Comparison of ENCODE assay signal across 20 mouse cellular contexts in the genomic region with DNA sequence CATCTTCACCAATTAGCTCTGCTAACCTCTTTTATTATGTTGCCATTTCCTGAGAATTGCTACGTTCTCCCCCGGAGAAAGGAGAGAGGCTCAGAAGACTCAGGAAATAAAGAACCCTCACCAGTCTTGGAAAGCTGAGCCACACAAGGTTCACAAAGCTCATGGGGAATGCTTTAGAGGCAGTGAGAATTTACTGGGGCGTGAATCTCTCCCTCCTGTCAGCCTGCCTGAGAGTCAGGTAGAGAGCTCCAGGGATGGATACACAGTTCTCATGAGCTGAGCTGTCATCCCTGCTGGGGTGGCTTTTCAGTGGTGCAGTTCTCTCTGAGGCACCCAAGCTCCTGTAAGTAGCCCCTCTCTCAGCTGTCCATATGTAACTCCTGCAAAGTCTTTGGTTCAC.
DNase-seq lines count a peak whose midpoint lies in the region; ATAC-seq lines count a peak whose summit lies in the region.
"Had no signal": no experiment of that assay in that cellular context is flagged by ENCODE, and none has a peak within 500 bp of the region (broad histone marks: within the 10 kb centered on the region; RNA-seq: fewer than 3 reads in every experiment).

No protein-coding gene starts in this region.

- intact Hi-C loops in left cerebral cortex, postnatal 4 days (cut with DNase I) = no loop called here

- H3K4me1 ChIP-seq in embryonic facial prominence, embryonic 11.5 days (ENCODE audit: control insufficient read depth, insufficient read depth, low read length) = no peaks in the 10 kb centered on the region
- H3K4me1 ChIP-seq in embryonic facial prominence, embryonic 10.5 days = no peaks in the 10 kb centered on the region; the same call in 1 of the 2 replicates
- H3K4me1 ChIP-seq in midbrain, embryonic 13.5 days (replicated peaks) = peaks cover 8% of the 10 kb centered on the region
- no peaks in the 10 kb centered on the region for H3K4me1 ChIP-seq in midbrain, embryonic 16.5 days (ENCODE audit: control insufficient read depth, insufficient read depth, low read length)
- H3K4me1 ChIP-seq: limb, embryonic 13.5 days had no signal

- peak; percentile 5 for DNase-seq in embryonic facial prominence, embryonic 11.5 days (ENCODE audit: low spot score)
- DNase-seq in embryonic facial prominence, embryonic 10.5 days (ENCODE audit: low spot score) = no peak
- peak; percentile 42 for DNase-seq in cerebellum, adult 9-11 months
- DNase-seq in retina, postnatal 1 day = peak; percentile 51
- DNase-seq in layer of hippocampus, adult 18-20 months (ENCODE audit: low spot score in 2 of 2) = no peak
- no peak for DNase-seq in left cerebral cortex, postnatal 4 days
- DNase-seq: adrenal gland, postnatal 14 days; embryo, embryonic 11 days; heart, postnatal 14 days; kidney, adult 11 months; thymus, postnatal 4 days had no signal

- WGBS in embryonic facial prominence, embryonic 11.5 days = 37% methylated on average over 3 of the region's 3 CpGs
- WGBS in embryonic facial prominence, embryonic 10.5 days = 36% methylated on average over 3 of the region's 3 CpGs
- 14% methylated on average over 3 of the region's 3 CpGs for WGBS in midbrain, embryonic 13.5 days
- WGBS in midbrain, embryonic 16.5 days = 8% methylated on average over 3 of the region's 3 CpGs

- no peaks in the 10 kb centered on the region for H3K36me3 ChIP-seq in embryonic facial prominence, embryonic 11.5 days (replicated peaks; ENCODE audit: control insufficient read depth, insufficient read depth, low read depth, low read length)
- no peaks in the 10 kb centered on the region for H3K36me3 ChIP-seq in embryonic facial prominence, embryonic 10.5 days (replicated peaks)
- H3K36me3 ChIP-seq in midbrain, embryonic 13.5 days = no peaks in the 10 kb centered on the region
- H3K36me3 ChIP-seq in midbrain, embryonic 16.5 days (ENCODE audit: control insufficient read depth, insufficient read depth, low read length) = no peaks in the 10 kb centered on the region
- H3K36me3 ChIP-seq: hindbrain, embryonic 15.5 days; limb, embryonic 13.5 days; neural tube, embryonic 13.5 days had no signal

- no peak for ATAC-seq in embryonic facial prominence, embryonic 11.5 days (replicated peaks; ENCODE audit: insufficient number of reproducible peaks, low FRiP score, low TSS enrichment, low read depth)
- ATAC-seq in midbrain, embryonic 13.5 days = no peak
- no peak for ATAC-seq in midbrain, embryonic 16.5 days
- ATAC-seq: forebrain, embryonic 16.5 days; lung, postnatal 0 days had no signal

- H3K27me3 ChIP-seq in embryonic facial prominence, embryonic 11.5 days (ENCODE audit: control insufficient read depth, insufficient read depth, low read length) = no peaks in the 10 kb centered on the region
- no peaks in the 10 kb centered on the region for H3K27me3 ChIP-seq in embryonic facial prominence, embryonic 10.5 days (replicated peaks; ENCODE audit: low read depth, poor library complexity, severe bottlenecking)
- no peaks in the 10 kb centered on the region for H3K27me3 ChIP-seq in midbrain, embryonic 13.5 days
- no peaks in the 10 kb centered on the region for H3K27me3 ChIP-seq in midbrain, embryonic 16.5 days (ENCODE audit: control insufficient read depth, insufficient read depth, low read depth, low read length)
- H3K27me3 ChIP-seq: hindbrain, embryonic 15.5 days; limb, embryonic 13.5 days; neural tube, embryonic 13.5 days had no signal

- H3K27ac ChIP-seq in embryonic facial prominence, embryonic 11.5 days (replicated peaks; ENCODE audit: low read depth, low read length) = no peak overlapping the region
- no peak overlapping the region for H3K27ac ChIP-seq in embryonic facial prominence, embryonic 10.5 days (replicated peaks)
- H3K27ac ChIP-seq in midbrain, embryonic 13.5 days = 0 out of 2 replicates have a peak overlapping the region, but pooled peaks have one; percentile 21
- no peak overlapping the region for H3K27ac ChIP-seq in midbrain, embryonic 16.5 days (ENCODE audit: low read length)
- H3K27ac ChIP-seq: hindbrain, embryonic 15.5 days; limb, embryonic 13.5 days; liver, embryonic 14.5 days; neural tube, embryonic 13.5 days had no signal

- H3K4me2 ChIP-seq in embryonic facial prominence, embryonic 11.5 days (ENCODE audit: low read depth, low read length) = no peak overlapping the region
- H3K4me2 ChIP-seq in midbrain, embryonic 13.5 days (replicated peaks) = no peak overlapping the region
- no peak overlapping the region for H3K4me2 ChIP-seq in midbrain, embryonic 16.5 days (ENCODE audit: low read length)
- H3K4me2 ChIP-seq: heart, embryonic 11.5 days; hindbrain, embryonic 15.5 days; limb, embryonic 13.5 days; neural tube, embryonic 13.5 days had no signal

- no peak overlapping the region for H3K4me3 ChIP-seq in embryonic facial prominence, embryonic 11.5 days (ENCODE audit: low read depth, low read length)
- H3K4me3 ChIP-seq in embryonic facial prominence, embryonic 10.5 days = no peak overlapping the region
- H3K4me3 ChIP-seq in midbrain, embryonic 13.5 days (replicated peaks) = no peak overlapping the region
- no peak overlapping the region for H3K4me3 ChIP-seq in midbrain, embryonic 16.5 days (ENCODE audit: low read depth, low read length)
- H3K4me3 ChIP-seq: hindbrain, embryonic 15.5 days; limb, embryonic 13.5 days; neural tube, embryonic 13.5 days had no signal

- H3K9ac ChIP-seq in embryonic facial prominence, embryonic 11.5 days (replicated peaks; ENCODE audit: low read length) = no peak overlapping the region
- peak overlapping the region; percentile 39; the same call in 1 of the 2 replicates for H3K9ac ChIP-seq in midbrain, embryonic 13.5 days (replicated peaks)
- H3K9ac ChIP-seq in midbrain, embryonic 16.5 days (ENCODE audit: low read depth, low read length) = no peak overlapping the region
- H3K9ac ChIP-seq: hindbrain, embryonic 15.5 days; limb, embryonic 13.5 days; liver, embryonic 14.5 days; neural tube, embryonic 13.5 days had no signal

- H3K9me3 ChIP-seq in embryonic facial prominence, embryonic 11.5 days (replicated peaks; ENCODE audit: control insufficient read depth, low read length) = no peaks in the 10 kb centered on the region
- no peaks in the 10 kb centered on the region for H3K9me3 ChIP-seq in embryonic facial prominence, embryonic 10.5 days
- no peaks in the 10 kb centered on the region for H3K9me3 ChIP-seq in midbrain, embryonic 13.5 days
- H3K9me3 ChIP-seq in midbrain, embryonic 16.5 days (replicated peaks; ENCODE audit: control insufficient read depth, low read length, poor library complexity, severe bottlenecking) = no peaks in the 10 kb centered on the region
- H3K9me3 ChIP-seq: hindbrain, embryonic 15.5 days; limb, embryonic 13.5 days; neural tube, embryonic 13.5 days had no signal

Comparison
In these comparisons a context has a peak if more than half of its experiments do, and no peak if none do; other contexts are left out.
1. DNase-seq: peak in embryonic facial prominence, embryonic 11.5 days (single experiment), cerebellum, adult 9-11 months (single experiment) and retina, postnatal 1 day (single experiment); none in embryonic facial prominence, embryonic 10.5 days (single experiment), layer of hippocampus, adult 18-20 months (0 of 2) and left cerebral cortex, postnatal 4 days (single experiment).